Mouse (Mus musculus): ENCODE results near the gene Pram1.

GRCm38 (mm10) chr17:33627281-33627680 lies 10.6 kb upstream of the Pram1 start:
- TF ChIP-seq CTCF (IDR thresholded peaks at IDR 0.05; ENCODE audit: control insufficient read depth, insufficient read depth, insufficient replicate concordance, low read depth, low read length): no peak
- TF ChIP-seq POLR2A (IDR thresholded peaks at IDR 0.05; ENCODE audit: control insufficient read depth, low read depth, low read length): no peak
